Mouse (Mus musculus) left cerebral cortex, postnatal 25 days (tissue): ENCODE measurements around the gene P2ry12. TPM values are rescaled to one million over a fixed set of nuclear protein-coding genes. Genes with fewer than 3 reads are reported as not detected.

Experiments used
- DNase-seq, 2 experiments: peaks; one replicate each; pipeline ENCODE4 v3.0.0; 2022; ENCODE audit warnings: low spot score in 2 of 2, mixed read lengths in 1 of 2
- intact Hi-C: fragments of 180-260 bp; cut with DNase I; formaldehyde crosslinking; loops from one replicate; pipeline ENCODE4 v1.15.1; 2025
- total RNA-seq, 2 experiments: library from RNA; stranded (reverse); gene quantifications; 2 replicates each; pipeline ENCODE4 v1.2.3; 2021

P2ry12 gene
- total RNA-seq, 2 experiments from 2014 or later = 50.0 to 51.8 TPM

- intact Hi-C loops = no loop called here
- no peak for DNase-seq
Observed at GRCm38 (mm10) chr3:59248031-59248430, 14.6 kb downstream of the P2ry12 start.

- peak; percentile 77 to 90 for DNase-seq
- intact Hi-C loops = no loop called here
Observed at GRCm38 (mm10) chr3:59243384-59243783, 19.3 kb downstream of the P2ry12 start.

- intact Hi-C loops = no loop called here
- no peak for DNase-seq
Observed at GRCm38 (mm10) chr3:59234878-59235277, 27.8 kb downstream of the P2ry12 start.

GRCm38 (mm10) chr3:59230912-59231311 is 31.8 kb downstream of the P2ry12 start:
- intact Hi-C loops = no loop called here

GRCm38 (mm10) chr3:59228730-59229551 is 33.7 kb downstream of the P2ry12 start:
- DNase-seq = peak in 1 of 2 experiments; percentile 70
- intact Hi-C loops = loop anchor here (5.0 kb wide), 1 partner anchor 33 kb away; the partner anchor contains the start of gene P2ry12

More at GRCm38 (mm10) chr3:59230912-59231311, 31.8 kb downstream of the P2ry12 start:
- peak in 1 of 2 experiments; percentile 67 for DNase-seq

- intact Hi-C loops = loop anchor here (5.0 kb wide), 1 partner anchor 35 kb away; the partner anchor contains the start of gene P2ry12
- DNase-seq = no peak
Observed at GRCm38 (mm10) chr3:59227696-59228095, 35.0 kb downstream of the P2ry12 start.

GRCm38 (mm10) chr3:59225411-59225810 is 37.3 kb downstream of the P2ry12 start:
- intact Hi-C loops = loop anchor here (5.0 kb wide), 1 partner anchor 37 kb away; the partner anchor contains the start of gene P2ry12

GRCm38 (mm10) chr3:59222303-59222702 is 40.4 kb downstream of the P2ry12 start:
- DNase-seq = no peak
- intact Hi-C loops = no loop called here

More at GRCm38 (mm10) chr3:59225411-59225810, 37.3 kb downstream of the P2ry12 start:
- DNase-seq = no peak

- intact Hi-C loops = no loop called here
- no peak for DNase-seq
Observed at GRCm38 (mm10) chr3:59219326-59219725, 43.3 kb downstream of the P2ry12 start.

GRCm38 (mm10) chr3:59217211-59217610 is 45.5 kb downstream of the P2ry12 start:
- intact Hi-C loops = no loop called here
- no peak for DNase-seq

GRCm38 (mm10) chr3:59212404-59212803 is 50.3 kb downstream of the P2ry12 start:
- no peak for DNase-seq
- intact Hi-C loops = loop anchor here (5.0 kb wide), 1 partner anchor 50 kb away; the partner anchor contains the start of gene P2ry12

- DNase-seq = peak in 1 of 2 experiments; percentile 37
Observed at GRCm38 (mm10) chr3:59211784-59212183, 50.9 kb downstream of the P2ry12 start.

GRCm38 (mm10) chr3:59210727-59211126 is 51.9 kb downstream of the P2ry12 start, which contains the start of gene P2ry13:
Gene P2ry13, minus strand, starts transcription at chr3:59210882.
- DNase-seq = no peak

More at GRCm38 (mm10) chr3:59211784-59212183, 50.9 kb downstream of the P2ry12 start:
- intact Hi-C loops = loop anchor here (5.0 kb wide), 1 partner anchor 51 kb away; the partner anchor contains the start of gene P2ry12

GRCm38 (mm10) chr3:59210089-59210488 is 52.6 kb downstream of the P2ry12 start:
- intact Hi-C loops = loop anchor here (5.0 kb wide), 1 partner anchor 52 kb away; the partner anchor contains the start of gene P2ry12
- no peak for DNase-seq

More at GRCm38 (mm10) chr3:59210727-59211126, 51.9 kb downstream of the P2ry12 start, which contains the start of gene P2ry13:
- intact Hi-C loops = loop anchor here (5.0 kb wide), 1 partner anchor 52 kb away; the partner anchor contains the start of gene P2ry12

- intact Hi-C loops = loop anchor here (1.0 to 2.0 kb wide), 2 partner anchors 34 to 88 kb away; no protein-coding TSS in a partner anchor
Observed at GRCm38 (mm10) chr3:59208650-59209548, 53.8 kb downstream of the P2ry12 start.

GRCm38 (mm10) chr3:59205941-59206340 is 56.7 kb downstream of the P2ry12 start:
- intact Hi-C loops = no loop called here
- DNase-seq = no peak

More at GRCm38 (mm10) chr3:59208650-59209548, 53.8 kb downstream of the P2ry12 start:
- DNase-seq = peak; percentile 62 to 82

- intact Hi-C loops = no loop called here
Observed at GRCm38 (mm10) chr3:59204719-59205503, 57.8 kb downstream of the P2ry12 start.

GRCm38 (mm10) chr3:59203802-59204520 is 58.7 kb downstream of the P2ry12 start:
- intact Hi-C loops = no loop called here
- peak in 1 of 2 experiments; percentile 32 for DNase-seq

More at GRCm38 (mm10) chr3:59204719-59205503, 57.8 kb downstream of the P2ry12 start:
- no peak for DNase-seq
